Mouse (Mus musculus) megakaryocyte, embryonic 14.5 days (primary cell): ENCODE measurements around the gene Olfr628. TPM values are rescaled to one million over a fixed set of nuclear protein-coding genes. Genes with fewer than 3 reads are reported as not detected.

Experiments used
- H3K27me3 ChIP-seq: replicated peaks from 2 replicates; pipeline ENCODE3; 2012; ENCODE audit warnings: inconsistent platforms
- H3K36me3 ChIP-seq: replicated peaks from 2 replicates; pipeline ENCODE3; 2012; ENCODE audit warnings: low read length, inconsistent platforms, mixed read lengths
- H3K4me1 ChIP-seq: 2 replicates; pipeline ENCODE4 v1.6.1; 2012; ENCODE audit warnings: inconsistent platforms
- H3K4me3 ChIP-seq: replicated peaks from 2 replicates; pipeline ENCODE3; 2012; ENCODE audit warnings: moderate library complexity, mild to moderate bottlenecking, inconsistent platforms
- H3K9me3 ChIP-seq: 2 replicates; pipeline ENCODE4 v1.6.1; 2012; ENCODE audit warnings: inconsistent platforms
- FLI1 ChIP-seq: IDR thresholded peaks from 2 replicates; pipeline ENCODE4 v1.6.1; 2012; ENCODE audit warnings: low read length, inconsistent platforms, mixed read lengths
- GATA1 ChIP-seq: IDR thresholded peaks from 3 replicates; pipeline ENCODE4 v1.6.1; 2012; ENCODE audit warnings: mixed read lengths, low read length, inconsistent platforms, borderline replicate concordance
- polyA plus RNA-seq: library from polyadenylated mRNA; stranded (reverse); fragments of >175 nt; gene quantifications from 2 replicates; pipeline ENCODE4 v1.2.3, GENCODE M21; 2012; ENCODE audit warnings: low replicate concordance; ENCODE audit not compliant: insufficient read depth

Olfr628 gene
- polyA plus RNA-seq, 1 experiment = not detected

GRCm38 (mm10) chr7:103779598-103779997 is 49.4 kb downstream of the Olfr628 start, which contains the start of gene Olfr68:
TSS of gene Olfr68 (minus strand) at chr7:103779698.
- H3K4me3 ChIP-seq = no peak within 1 kb of the TSS
- no peaks in the 10 kb centered on the region for H3K9me3 ChIP-seq
- H3K27me3 ChIP-seq = no peaks in the 10 kb centered on the region
- TF ChIP-seq GATA1 = no peak
- no peak for TF ChIP-seq FLI1
- no peaks in the 10 kb centered on the region for H3K4me1 ChIP-seq
- no peaks in the 10 kb centered on the region for H3K36me3 ChIP-seq

Other genes starting within 250 kb of the Olfr628 start
- gene Olfr609, start 232.3 kb upstream of the Olfr628 start, polyA plus RNA-seq = not detected in 2 replicates
- gene Olfr610, start 218.3 kb upstream of the Olfr628 start, polyA plus RNA-seq = not detected in 2 replicates
- not detected in 2 replicates for gene Olfr611, start 209.5 kb upstream of the Olfr628 start, polyA plus RNA-seq
- not detected in 2 replicates for gene Olfr612, start 187.7 kb upstream of the Olfr628 start, polyA plus RNA-seq
- gene Olfr613, start 182.3 kb upstream of the Olfr628 start, polyA plus RNA-seq = not detected in 2 replicates
- not detected in 2 replicates for gene Olfr615, start 174.3 kb upstream of the Olfr628 start, polyA plus RNA-seq
- not detected in 2 replicates for gene Olfr616, start 161.2 kb upstream of the Olfr628 start, polyA plus RNA-seq
- gene Olfr617, start 157.3 kb upstream of the Olfr628 start, polyA plus RNA-seq = not detected in 2 replicates
- gene Olfr618, start 140.3 kb upstream of the Olfr628 start, polyA plus RNA-seq = not detected in 2 replicates
- gene Olfr619, start 129.8 kb upstream of the Olfr628 start, polyA plus RNA-seq = not detected in 2 replicates
- not detected in 2 replicates for gene Olfr620, start 117.8 kb upstream of the Olfr628 start, polyA plus RNA-seq
- not detected in 2 replicates for gene Olfr622, start 87.7 kb upstream of the Olfr628 start, polyA plus RNA-seq
- gene Olfr623, start 66.7 kb upstream of the Olfr628 start, polyA plus RNA-seq = 0.41 TPM in 1 of 2 replicates, not detected in the other
- gene Olfr624, start 59.2 kb upstream of the Olfr628 start, polyA plus RNA-seq = not detected in 2 replicates
- gene Olfr625-ps1, start 47.7 kb upstream of the Olfr628 start, polyA plus RNA-seq = not detected in 2 replicates
- not detected in 2 replicates for gene Olfr243, start 15.7 kb upstream of the Olfr628 start, polyA plus RNA-seq
- not detected in 2 replicates for gene Olfr629, start 14.6 kb downstream of the Olfr628 start, polyA plus RNA-seq
- gene Olfr630, start 27.0 kb downstream of the Olfr628 start, polyA plus RNA-seq = not detected in 2 replicates
- not detected in 2 replicates for gene Olfr69, start 41.2 kb downstream of the Olfr628 start, polyA plus RNA-seq
- gene Olfr68, start 49.3 kb downstream of the Olfr628 start, polyA plus RNA-seq = not detected in 2 replicates
- not detected in 2 replicates for gene Olfr67, start 61.4 kb downstream of the Olfr628 start, polyA plus RNA-seq
- gene Hbb-bt, start 83.6 kb downstream of the Olfr628 start, polyA plus RNA-seq = 492 and 1,761 TPM in 2 replicates
- gene Hbb-bs, start 97.7 kb downstream of the Olfr628 start, polyA plus RNA-seq = 423 and 663 TPM in 2 replicates
- gene Hbb-bh2, start 110.1 kb downstream of the Olfr628 start, polyA plus RNA-seq = not detected in 2 replicates
- not detected in 2 replicates for gene Hbb-bh1, start 112.8 kb downstream of the Olfr628 start, polyA plus RNA-seq
- gene Hbb-y, start 122.8 kb downstream of the Olfr628 start, polyA plus RNA-seq = 3.6 TPM in 1 of 2 replicates, not detected in the other
- gene Olfr66, start 155.9 kb downstream of the Olfr628 start, polyA plus RNA-seq = not detected in 2 replicates
- gene Olfr64, start 164.1 kb downstream of the Olfr628 start, polyA plus RNA-seq = not detected in 2 replicates
- not detected in 2 replicates for gene Olfr65, start 173.1 kb downstream of the Olfr628 start, polyA plus RNA-seq
- gene Olfr631, start 198.5 kb downstream of the Olfr628 start, polyA plus RNA-seq = not detected in 2 replicates
- gene Olfr632, start 204.0 kb downstream of the Olfr628 start, polyA plus RNA-seq = not detected in 2 replicates
- gene Olfr633, start 214.1 kb downstream of the Olfr628 start, polyA plus RNA-seq = not detected in 2 replicates
- gene Olfr635, start 240.8 kb downstream of the Olfr628 start, polyA plus RNA-seq = not detected in 2 replicates